ENCODE assay signal across 33 mouse cellular contexts in genomic region chr3:14764755-14765566, GRCm38 (mm10). TPM values are rescaled to one million over a fixed set of nuclear protein-coding genes. Genes with fewer than 3 reads are reported as not detected.
"Had no signal": no experiment of that assay in that cellular context is flagged by ENCODE, and none has a peak within 500 bp of the region (broad histone marks: within the 10 kb centered on the region; RNA-seq: fewer than 3 reads in every experiment).

No protein-coding gene starts in this region.

- H3K27ac ChIP-seq: heart, embryonic 10.5 days; hindbrain, embryonic 10.5 days; hindbrain, embryonic 12.5 days; hindbrain, embryonic 14.5 days; intestine, embryonic 15.5 days; kidney, embryonic 15.5 days; kidney, postnatal 0 days; left cerebral cortex, adult 2 months; limb, embryonic 10.5 days; limb, embryonic 12.5 days; liver, embryonic 13.5 days had no signal

- H3K4me3 ChIP-seq: heart, embryonic 10.5 days; heart, embryonic 12.5 days; hindbrain, embryonic 10.5 days; hindbrain, embryonic 12.5 days; intestine, embryonic 15.5 days; kidney, embryonic 15.5 days; left cerebral cortex, adult 2 months; limb, embryonic 10.5 days; limb, embryonic 12.5 days; liver, embryonic 13.5 days had no signal

- H3K27me3 ChIP-seq: heart, embryonic 12.5 days; hindbrain, embryonic 12.5 days; intestine, embryonic 15.5 days; kidney, embryonic 15.5 days; limb, embryonic 12.5 days; liver, embryonic 13.5 days had no signal

- ATAC-seq: hindbrain, embryonic 16.5 days; inflammation-experienced regulatory T-cells, adult 6 months; intestine, embryonic 15.5 days; intestine, postnatal 0 days had no signal

- H3K9me3 ChIP-seq: heart, embryonic 10.5 days; heart, embryonic 12.5 days; hindbrain, embryonic 10.5 days; hindbrain, embryonic 12.5 days; intestine, embryonic 15.5 days; kidney, embryonic 15.5 days; limb, embryonic 10.5 days; limb, embryonic 12.5 days; liver, embryonic 13.5 days had no signal

- H3K4me1 ChIP-seq: heart, embryonic 10.5 days; heart, embryonic 12.5 days; hindbrain, embryonic 10.5 days; hindbrain, embryonic 12.5 days; intestine, embryonic 15.5 days; kidney, embryonic 15.5 days; limb, embryonic 10.5 days; limb, embryonic 12.5 days; liver, embryonic 13.5 days had no signal

- H3K36me3 ChIP-seq: heart, embryonic 10.5 days; heart, embryonic 12.5 days; hindbrain, embryonic 10.5 days; hindbrain, embryonic 12.5 days; intestine, embryonic 15.5 days; kidney, embryonic 15.5 days; limb, embryonic 10.5 days; limb, embryonic 12.5 days; liver, embryonic 13.5 days had no signal

- H3K4me2 ChIP-seq: heart, embryonic 12.5 days; hindbrain, embryonic 12.5 days; hindbrain, embryonic 14.5 days; intestine, embryonic 15.5 days; kidney, embryonic 15.5 days; limb, embryonic 12.5 days; liver, embryonic 11.5 days; liver, embryonic 13.5 days had no signal

- H3K9ac ChIP-seq: heart, embryonic 12.5 days; hindbrain, embryonic 12.5 days; hindbrain, embryonic 14.5 days; intestine, embryonic 15.5 days; kidney, embryonic 15.5 days; limb, embryonic 12.5 days; liver, embryonic 13.5 days had no signal

- DNase-seq: gastrocnemius, postnatal 14 days; heart, adult 18-20 months; heart, postnatal 10 days; heart, postnatal 4 days; kidney, adult 2 months; kidney, adult 9 months; kidney, postnatal 14 days; kidney, postnatal 36 days; layer of hippocampus, adult 9-11 months; liver; liver, embryonic 13.5 days had no signal

RNA-seq across cellular contexts. Expression of gene Car1, which starts 43.2 kb away (rescaled TPM):
- total RNA-seq: gastrocnemius, postnatal 14 days; heart, adult 18-20 months; heart, adult 8-10 months; heart, postnatal 10 days; heart, postnatal 25 days; heart, postnatal 4 days; layer of hippocampus, adult 18-20 months; layer of hippocampus, adult 8-10 months; layer of hippocampus, postnatal 25 days; left cerebral cortex, adult 2 months; left cerebral cortex, postnatal 14 days had no signal
- polyA plus RNA-seq: heart, embryonic 16.5 days; hindbrain, embryonic 10.5 days; hindbrain, embryonic 14.5 days; hindbrain, embryonic 16.5 days; inflammation-experienced regulatory T-cells, adult 6 months; limb, embryonic 10.5 days; limb, embryonic 12.5 days had no signal
